Mouse (Mus musculus): Measurements from ENCODE around the gene Rapgef5. TPM values are rescaled to one million over a fixed set of nuclear protein-coding genes. Genes with fewer than 3 reads are reported as not detected.

Gene Rapgef5
- total and polyA plus RNA-seq, 3 experiments = not detected

GRCm38 (mm10) chr12:117533176-117534086 is 17.2 kb downstream of the Rapgef5 start:
- no peak overlapping the region for H3K27ac ChIP-seq (ENCODE audit: control insufficient read depth, low read depth, low read length)
- H3K36me3 ChIP-seq (ENCODE audit: control insufficient read depth in 1 of 2, insufficient read depth in 2 of 2, low read length in 2 of 2) = no peaks in the 10 kb centered on the region
- H3K27me3 ChIP-seq (ENCODE audit: control insufficient read depth in 1 of 2, insufficient read depth in 2 of 2, low read length in 2 of 2) = no peaks in the 10 kb centered on the region
- H3K4me3 ChIP-seq (ENCODE audit: control insufficient read depth in 1 of 2, insufficient read depth in 1 of 2, low read depth in 2 of 2, low read length in 2 of 2) = no peak overlapping the region
- no peaks in the 10 kb centered on the region for H3K4me1 ChIP-seq (ENCODE audit: control insufficient read depth in 1 of 2, insufficient read depth in 2 of 2, low read length in 2 of 2)
- no peak for DNase-seq (ENCODE audit: low read depth, low spot score)
- TF ChIP-seq POLR2A (IDR thresholded peaks at IDR 0.05; ENCODE audit: control insufficient read depth in 1 of 2, insufficient read depth in 1 of 2, low read depth in 1 of 2, low read length in 2 of 2, poor library complexity in 1 of 2) (no peak), CTCF (IDR thresholded peaks at IDR 0.05 in 2 of 3, conservative IDR thresholded peaks at IDR 0.05 in 1 of 3; ENCODE audit: control insufficient read depth in 1 of 3, insufficient read depth in 1 of 3, low read depth in 2 of 3, low read length in 3 of 3, poor library complexity in 1 of 3, severe bottlenecking in 1 of 3) (no peak), E2F4 (IDR thresholded peaks at IDR 0.05; ENCODE audit: borderline replicate concordance, low read depth, low read length) (no peak), ZMIZ1 (IDR thresholded peaks at IDR 0.05; ENCODE audit: low read depth, low read length) (no peak), TAL1 (IDR thresholded peaks at IDR 0.05; ENCODE audit: low read length) (no peak)
- no peaks in the 10 kb centered on the region; the same call in 1 of the 2 replicates for H3K9me3 ChIP-seq (replicated peaks; ENCODE audit: insufficient read depth, low read length)
- no peaks in the 10 kb centered on the region for H3K79me2 ChIP-seq (ENCODE audit: control insufficient read depth, insufficient read depth, low read length, poor library complexity)
- no peak overlapping the region for H3K9ac ChIP-seq (ENCODE audit: control insufficient read depth, low read depth, low read length, poor library complexity, severe bottlenecking)

- Histone ChIP-seq H3K36me3 (ENCODE audit: control insufficient read depth in 1 of 2, insufficient read depth in 2 of 2, low read length in 2 of 2) (no peaks in the 10 kb centered on the region), H3K9ac (ENCODE audit: control insufficient read depth, low read depth, low read length, poor library complexity, severe bottlenecking) (no peak overlapping the region), H3K9me3 (replicated peaks; ENCODE audit: insufficient read depth, low read length) (no peaks in the 10 kb centered on the region; the same call in 1 of the 2 replicates), H3K4me1 (ENCODE audit: control insufficient read depth in 1 of 2, insufficient read depth in 2 of 2, low read length in 2 of 2) (no peaks in the 10 kb centered on the region), H3K27me3 (ENCODE audit: control insufficient read depth in 1 of 2, insufficient read depth in 2 of 2, low read length in 2 of 2) (no peaks in the 10 kb centered on the region), H3K79me2 (ENCODE audit: control insufficient read depth, insufficient read depth, low read length, poor library complexity) (no peaks in the 10 kb centered on the region), H3K27ac (ENCODE audit: control insufficient read depth, low read depth, low read length) (no peak overlapping the region), H3K4me3 (ENCODE audit: control insufficient read depth in 1 of 2, insufficient read depth in 1 of 2, low read depth in 2 of 2, low read length in 2 of 2) (no peak overlapping the region)
- no peak for DNase-seq (ENCODE audit: low read depth, low spot score)
- TF ChIP-seq EP300 (IDR thresholded peaks at IDR 0.05; ENCODE audit: low read depth in 1 of 2, low read length in 2 of 2) = no peak
- TF ChIP-seq SMC3 (IDR thresholded peaks at IDR 0.05; ENCODE audit: low read depth, low read length) = no peak
- no peak for TF ChIP-seq MYB (IDR thresholded peaks at IDR 0.05; ENCODE audit: low read depth, low read length)
- no peak for TF ChIP-seq POLR2AphosphoS5 (IDR thresholded peaks at IDR 0.05; ENCODE audit: borderline replicate concordance, low read depth, low read length)
- TF ChIP-seq CHD1 (IDR thresholded peaks at IDR 0.05; ENCODE audit: low read depth, low read length) = no peak
- TF ChIP-seq TAL1 (IDR thresholded peaks at IDR 0.05; ENCODE audit: low read length) = no peak
- no peak for TF ChIP-seq ZNF384 (IDR thresholded peaks at IDR 0.05; ENCODE audit: low read depth, low read length)
- TF ChIP-seq MXI1 (IDR thresholded peaks at IDR 0.05; ENCODE audit: low read depth, low read length) = no peak
- TF ChIP-seq ETS1 (IDR thresholded peaks at IDR 0.05; ENCODE audit: low read depth, low read length) = no peak
- no peak for TF ChIP-seq KAT2A (conservative IDR thresholded peaks at IDR 0.05; ENCODE audit: low read depth, low read length)
Measured at GRCm38 (mm10) chr12:117534087-117534751, 17.9 kb downstream of the Rapgef5 start.

Data from MEL (cell line).